Mouse (Mus musculus): ENCODE data around the gene Rack1.
"Not testable (repeated sequence)": the region's sequence is repeated elsewhere in the genome, so short reads cannot be mapped to it uniquely, and the experiment has no call there.

Gene Rack1

DNA sequence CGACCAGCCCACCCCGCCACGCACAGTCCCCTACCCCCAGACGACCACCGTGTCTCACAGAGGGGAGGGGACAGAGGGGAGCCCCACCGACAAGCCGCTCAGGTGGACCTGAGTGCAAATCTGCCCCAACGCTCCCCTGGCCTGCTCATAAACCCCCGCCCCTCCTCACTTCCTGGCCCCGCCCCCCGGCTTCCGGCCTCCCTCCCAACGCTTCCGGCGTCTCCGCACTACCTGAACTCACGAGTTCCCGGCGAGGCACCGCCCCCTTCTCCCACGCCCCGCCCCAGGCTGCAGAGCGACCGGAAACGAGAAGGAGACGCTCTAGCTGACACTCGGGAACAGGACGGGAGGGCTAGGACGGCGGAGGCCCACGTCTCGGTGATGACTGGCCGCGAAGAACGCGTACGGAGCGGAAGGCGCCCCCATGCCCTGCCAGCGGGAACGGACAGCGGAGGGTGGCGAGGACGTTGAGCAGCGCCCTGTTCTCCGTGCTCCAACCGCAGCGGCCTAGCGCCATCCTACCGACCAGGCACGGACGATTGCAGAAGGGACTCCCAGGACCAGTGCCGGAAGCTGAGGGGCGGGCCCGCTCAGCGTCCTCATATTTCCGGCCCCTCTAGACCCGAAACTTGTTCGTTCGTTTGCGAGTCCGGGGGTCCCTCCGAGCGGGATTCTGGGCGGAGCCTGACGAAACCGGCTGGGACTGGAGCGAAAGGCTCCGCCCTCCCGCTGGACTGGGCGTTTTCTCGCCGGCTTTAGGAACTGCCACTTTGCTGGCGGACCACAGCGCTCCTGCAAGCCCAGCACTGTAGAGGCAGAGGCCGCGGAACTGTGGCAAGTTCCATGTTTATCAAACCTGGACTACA lies 16.9 kb downstream of the Rack1 start, which contains the start of gene Trim41:
Trim41 (minus strand) TSS at position 554 of the 866 bp plus-strand sequence.
- CTCF ChIA-PET, result interaction anchor here (0.7 kb wide), 2 partner anchors 26 to 1507 kb away, joined by 3 to 11 read pairs; no protein-coding TSS in a partner anchor

DNA sequence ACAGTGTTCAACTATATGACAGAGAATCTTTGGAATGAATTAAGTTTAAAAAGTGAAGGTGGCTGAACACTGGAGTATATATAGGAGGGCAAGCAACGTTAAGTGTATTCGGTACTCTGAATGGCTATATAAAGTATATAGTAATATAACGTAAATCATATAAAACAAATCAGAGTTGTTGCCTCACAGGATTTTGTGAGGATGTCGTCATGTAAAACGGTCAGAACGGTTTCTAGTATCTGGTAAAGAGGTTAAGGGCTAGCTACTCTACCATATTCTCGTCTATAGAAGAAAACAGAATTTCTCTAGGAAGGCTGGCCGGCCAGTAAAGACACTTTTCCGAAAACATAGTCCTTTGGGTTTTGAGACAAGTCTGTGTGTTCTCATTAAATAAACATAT lies 17.7 kb downstream of the Rack1 start:
- CTCF ChIA-PET, result interaction anchor here (0.6 to 1.0 kb wide), 2 partner anchors 27 to 37 kb away, joined by 4 to 5 read pairs; no protein-coding TSS in a partner anchor

DNA sequence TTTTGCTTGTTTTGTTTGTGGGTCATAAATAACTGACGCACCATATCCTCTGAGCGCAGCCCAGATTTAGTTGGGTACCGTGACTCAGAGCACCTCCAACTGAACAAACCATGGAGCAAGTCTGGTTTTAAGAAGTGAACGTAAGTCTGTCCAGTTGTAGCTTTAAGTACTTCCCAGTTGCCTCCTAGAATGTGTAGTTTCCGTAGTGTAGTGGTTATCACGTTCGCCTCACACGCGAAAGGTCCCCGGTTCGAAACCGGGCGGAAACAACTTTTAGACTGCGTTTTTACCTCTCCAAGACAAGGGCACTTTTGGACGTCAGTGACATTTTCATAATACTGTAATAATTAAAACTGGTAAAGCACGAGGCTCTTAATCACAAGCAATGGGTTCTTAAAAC lies 18.2 kb downstream of the Rack1 start:
- CTCF ChIA-PET, result interaction anchor here (0.6 to 1.0 kb wide), 3 partner anchors 28 to 40 kb away, joined by 3 to 5 read pairs (median 4); no protein-coding TSS in a partner anchor

DNA sequence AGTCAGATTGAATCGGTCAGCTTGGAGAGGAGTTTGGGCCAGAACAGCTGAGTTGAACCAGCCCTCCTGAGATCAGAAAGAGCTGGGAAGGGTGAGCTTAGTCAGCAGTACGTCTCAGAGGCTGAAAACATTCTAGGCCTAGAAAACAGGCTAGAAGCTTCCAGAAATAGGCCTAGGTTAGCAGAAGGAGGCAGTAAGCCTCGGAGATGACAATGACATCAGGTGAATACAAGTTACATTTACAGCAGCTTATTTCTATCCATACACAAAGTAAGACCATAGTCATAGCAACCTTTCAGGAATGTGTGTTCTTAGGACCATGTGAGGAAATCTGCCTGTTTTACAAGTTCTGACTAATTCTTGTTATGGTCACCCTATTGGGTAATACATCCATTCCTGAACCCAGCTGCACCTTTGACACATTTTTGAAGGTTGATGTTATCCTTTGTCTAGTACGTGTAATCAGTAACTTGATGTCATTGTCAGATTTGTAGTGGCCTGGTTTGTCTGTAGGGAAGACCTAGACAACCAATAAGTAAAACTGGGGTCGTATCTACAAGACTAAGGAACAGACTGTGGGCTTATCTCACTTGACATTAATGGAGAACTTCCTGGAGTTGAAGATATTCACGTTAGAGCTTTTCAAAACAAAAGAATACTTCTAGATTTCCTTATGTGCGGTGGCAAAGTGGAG lies 19.6 kb downstream of the Rack1 start:
- CTCF ChIA-PET, result interaction anchor here (1.1 kb wide), 1 partner anchor 35 kb away, joined by 3 read pairs; no protein-coding TSS in a partner anchor

DNA sequence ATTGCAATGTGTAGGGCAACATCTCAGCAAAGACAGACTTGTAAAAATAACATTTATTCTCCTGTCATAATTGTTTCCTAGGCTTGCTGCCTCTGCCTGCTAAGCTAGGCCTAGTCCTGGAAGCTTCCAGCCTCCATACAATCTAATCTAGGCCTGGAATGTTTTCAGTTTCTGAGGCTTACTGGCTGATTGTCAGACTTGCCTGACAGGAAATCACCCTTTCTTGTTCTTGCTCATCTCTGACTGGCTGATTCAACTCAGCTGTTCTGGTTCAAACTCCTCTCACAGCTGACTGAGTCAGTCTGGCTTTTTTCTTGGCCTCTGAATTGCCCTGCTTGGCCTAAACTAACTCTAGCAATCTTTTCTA lies 20.2 kb downstream of the Rack1 start:
- CTCF ChIA-PET, result interaction anchor here (1.1 kb wide), 1 partner anchor 35 kb away, joined by 3 read pairs; no protein-coding TSS in a partner anchor

DNA sequence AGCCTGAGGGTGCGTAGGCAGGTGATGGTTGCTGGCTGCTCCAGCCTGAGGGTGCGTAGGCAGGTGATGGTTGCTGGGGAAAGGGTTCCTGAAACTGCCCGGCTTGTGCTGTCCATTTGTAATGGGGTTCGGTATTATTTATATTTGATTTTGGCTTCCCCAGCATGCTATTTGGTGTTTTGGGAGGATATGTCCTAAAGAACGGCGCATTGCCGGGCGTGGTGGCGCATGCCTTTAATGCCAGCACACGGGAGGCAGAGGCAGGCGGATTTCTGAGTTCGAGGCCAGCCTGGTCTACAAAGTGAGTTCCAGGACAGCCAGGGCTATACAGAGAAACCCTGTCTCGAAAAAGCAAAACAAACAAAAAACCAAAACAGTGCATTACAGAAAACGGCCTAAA lies 21.2 kb downstream of the Rack1 start:
- CTCF ChIA-PET, result not testable (repeated sequence)

DNA sequence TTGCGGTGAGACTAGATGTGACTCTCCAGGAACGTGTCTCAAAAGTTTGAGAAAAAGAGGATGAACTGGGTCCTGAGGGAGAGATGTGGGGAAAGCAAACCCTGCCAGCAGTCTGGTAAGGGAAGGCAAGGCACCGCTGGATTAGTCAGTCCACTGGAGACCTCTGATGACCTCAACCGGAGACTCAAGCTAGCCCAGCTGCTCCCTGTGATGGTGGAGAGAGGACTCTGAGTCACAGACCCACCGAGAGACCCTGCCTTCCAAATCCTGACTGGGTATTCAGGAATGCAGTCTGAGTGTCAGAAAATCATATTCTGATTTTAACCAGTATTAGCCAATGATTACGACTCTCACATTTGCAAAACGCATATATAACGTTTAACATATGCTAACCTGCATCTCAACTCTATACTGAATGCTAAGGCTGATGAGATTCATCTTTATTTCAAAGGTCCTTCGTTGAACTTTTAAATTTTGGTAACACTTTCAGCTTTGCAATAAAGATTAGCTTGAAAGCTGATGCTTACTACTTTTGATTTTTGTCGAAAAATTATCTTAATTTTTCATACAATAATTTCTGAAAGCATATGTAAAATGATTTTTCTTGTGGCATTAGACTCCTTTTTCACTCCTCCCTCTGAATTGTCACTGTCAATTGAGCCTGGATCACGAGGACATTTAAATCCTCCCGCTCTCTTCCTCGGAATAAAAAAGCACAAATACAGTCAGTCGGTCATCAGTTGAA lies 22.8 kb downstream of the Rack1 start:
- CTCF ChIA-PET, result interaction anchor here (0.7 kb wide), 1 partner anchor 34 kb away, joined by 3 read pairs; no protein-coding TSS in a partner anchor

DNA sequence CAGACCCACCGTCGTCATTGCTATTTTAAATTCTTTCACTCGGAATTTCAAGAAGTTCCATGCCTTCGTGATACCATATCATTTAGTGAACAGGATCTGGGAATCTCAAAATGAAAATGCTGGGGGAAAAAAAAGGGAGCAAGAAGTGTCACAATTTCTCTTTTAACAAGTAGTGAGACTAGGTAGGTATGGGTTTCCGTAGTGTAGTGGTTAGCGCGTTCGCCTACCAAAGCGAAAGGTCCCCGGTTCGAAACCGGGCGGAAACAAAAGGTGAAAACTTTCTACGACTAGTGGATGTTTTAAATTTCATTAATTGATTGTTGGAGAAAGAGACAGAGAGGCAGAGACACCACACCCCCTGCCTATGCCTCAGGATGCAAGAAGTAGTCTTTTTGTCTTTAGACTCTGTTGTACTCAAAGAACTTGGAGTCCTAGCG lies 23.4 kb downstream of the Rack1 start:
- CTCF ChIA-PET, result no interaction called here

DNA sequence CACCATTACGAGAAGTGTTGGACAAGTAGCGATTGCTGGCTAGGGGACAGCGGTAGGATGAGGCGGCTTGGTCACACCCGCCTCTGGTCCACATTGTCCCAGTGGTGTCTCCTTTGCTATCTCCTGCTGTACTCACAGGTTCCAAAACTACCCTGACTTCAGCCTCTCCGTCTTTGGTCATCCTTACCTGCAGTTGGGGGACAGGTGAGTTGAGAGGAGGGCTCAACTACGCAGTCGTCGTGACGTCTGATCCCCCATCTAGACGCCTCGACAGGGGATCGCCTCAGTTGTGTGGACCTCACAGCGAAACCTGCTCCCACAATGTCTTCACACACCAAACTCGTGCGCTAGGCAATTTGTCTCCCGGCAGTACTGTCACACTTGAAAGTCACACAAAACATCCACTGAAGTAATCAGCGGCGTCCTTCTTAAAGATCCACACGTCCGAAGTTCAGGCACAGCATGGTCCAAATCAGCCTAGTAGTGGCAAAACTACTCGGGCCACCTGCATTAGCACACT lies 24.2 kb downstream of the Rack1 start:
- CTCF ChIA-PET, result no interaction called here

DNA sequence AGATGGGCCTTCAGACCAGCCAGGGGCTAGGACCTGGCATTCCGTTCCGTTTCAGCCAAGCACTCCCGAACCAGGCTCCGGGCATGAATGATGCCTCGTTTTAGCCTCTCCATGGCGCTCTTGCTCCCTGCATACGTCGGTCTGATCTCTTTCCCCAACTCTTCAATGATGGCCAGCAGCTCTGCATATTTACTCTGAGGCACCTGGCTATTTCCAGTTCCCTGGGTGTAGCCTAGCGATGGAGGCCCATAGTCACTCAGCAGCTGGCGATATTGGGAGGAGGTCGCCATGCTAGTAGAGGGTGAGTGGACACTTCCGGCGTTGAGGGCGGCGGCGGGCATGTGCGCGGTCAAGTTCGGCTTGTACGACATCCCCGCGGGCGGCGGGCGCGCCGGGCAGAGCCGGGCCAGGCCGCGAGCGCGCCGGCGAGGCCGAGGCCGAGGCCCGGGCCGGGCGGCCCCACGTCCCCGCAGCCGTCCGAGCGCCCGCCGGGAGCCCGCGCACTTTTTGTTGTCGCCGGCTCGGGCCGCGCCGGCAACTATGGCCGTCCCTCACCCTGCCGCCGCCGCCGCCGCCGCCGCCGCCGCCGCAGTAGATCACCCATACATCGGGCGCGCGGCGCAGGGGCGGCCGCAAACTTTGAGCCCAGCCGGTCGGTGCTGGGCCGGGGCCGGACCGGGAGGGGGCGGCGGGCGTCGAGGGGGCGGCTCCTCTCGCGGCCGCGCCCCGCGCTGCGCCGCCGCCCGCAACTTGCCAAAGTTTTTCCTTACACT lies 26.0 kb downstream of the Rack1 start, which contains the start of the genes Trim7 and Gm12184:
Trim7 (plus strand) TSS at position 162 of the 773 bp plus-strand sequence.
Gm12184 (minus strand) TSS at position 677 of the 773 bp plus-strand sequence.
- CTCF ChIA-PET, result interaction anchor here (0.7 kb wide), 1 partner anchor 21 kb away, joined by 3 read pairs; no protein-coding TSS in a partner anchor

DNA sequence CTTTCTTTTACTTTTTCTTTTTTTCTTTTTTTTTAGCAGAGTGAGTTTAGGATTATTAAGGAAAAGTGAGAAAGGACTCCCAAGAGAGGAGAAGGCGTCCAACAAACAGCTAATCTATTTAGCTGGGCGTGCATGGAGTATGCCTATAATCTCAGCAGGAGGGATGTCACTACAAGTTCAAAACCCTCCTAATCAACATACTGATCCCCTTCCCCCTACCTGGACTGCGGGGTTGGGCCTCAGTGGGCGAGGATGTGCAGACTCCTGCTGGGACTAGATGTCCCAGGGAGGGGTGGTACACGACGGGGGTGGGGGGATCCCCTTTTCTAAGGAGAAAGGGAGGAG lies 26.6 kb downstream of the Rack1 start:
- CTCF ChIA-PET, result no interaction called here

DNA sequence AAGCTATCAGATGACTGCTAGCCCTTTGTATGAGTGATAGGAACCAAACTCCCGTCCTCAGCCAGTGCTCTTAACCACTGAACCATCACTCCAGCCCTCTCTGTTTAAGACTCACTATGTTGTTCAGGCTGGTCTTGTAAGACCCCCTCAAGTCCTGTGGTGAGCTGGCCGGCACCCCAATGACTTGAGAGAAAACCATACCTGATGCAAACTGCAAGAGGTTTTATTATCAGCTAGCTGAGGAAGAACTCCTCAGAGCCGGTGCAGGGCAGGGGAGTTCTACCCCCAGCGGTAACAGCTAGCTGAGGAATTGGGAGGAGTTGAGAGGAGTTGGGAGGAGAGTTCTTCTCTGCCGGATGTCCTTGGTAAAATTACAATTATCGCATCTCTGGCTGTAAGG lies 27.8 kb downstream of the Rack1 start:
- CTCF ChIA-PET, result interaction anchor here (0.6 to 1.2 kb wide), 3 partner anchors 9 to 36 kb away, joined by 3 to 4 read pairs (median 3); no protein-coding TSS in a partner anchor

DNA sequence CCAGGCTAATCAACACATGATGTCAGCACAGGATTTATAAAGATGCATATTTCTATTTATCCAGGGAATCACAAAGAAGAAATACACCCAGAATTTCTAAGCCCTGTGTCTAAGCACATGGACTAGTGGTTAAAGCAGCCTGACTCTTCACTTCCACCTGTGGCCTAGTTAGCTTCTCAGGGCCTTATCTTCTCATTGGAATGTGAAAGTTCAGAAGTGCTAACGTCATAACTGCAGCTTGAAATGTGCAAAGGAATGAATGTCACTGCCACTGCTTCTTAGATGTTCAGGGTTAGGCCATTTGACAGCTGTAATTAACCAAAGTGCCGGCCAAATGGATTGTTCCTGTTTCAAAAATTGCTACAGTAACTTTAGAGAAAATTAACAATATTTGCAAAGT lies 30.1 kb downstream of the Rack1 start:
- CTCF ChIA-PET, result no interaction called here

DNA sequence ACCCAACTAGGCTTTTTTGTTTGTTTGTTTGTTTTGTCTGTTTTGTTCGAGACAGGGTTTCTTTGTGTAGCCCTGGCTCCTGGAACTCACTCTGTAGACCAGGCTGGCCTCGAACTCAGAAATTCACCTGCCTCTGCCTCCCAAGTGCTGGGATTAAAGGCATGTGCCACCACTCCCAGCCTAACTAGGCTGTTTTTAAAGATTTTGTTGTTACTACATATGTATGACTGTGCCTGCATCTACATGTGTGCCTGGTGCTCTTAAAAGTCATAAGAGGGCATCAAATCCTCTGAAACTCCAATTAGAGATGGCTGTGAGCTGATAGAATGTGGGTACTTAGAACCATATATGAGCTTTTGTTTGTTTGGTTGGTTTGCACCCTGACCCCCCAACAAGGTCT lies 31.1 kb downstream of the Rack1 start:
- CTCF ChIA-PET, result no interaction called here

DNA sequence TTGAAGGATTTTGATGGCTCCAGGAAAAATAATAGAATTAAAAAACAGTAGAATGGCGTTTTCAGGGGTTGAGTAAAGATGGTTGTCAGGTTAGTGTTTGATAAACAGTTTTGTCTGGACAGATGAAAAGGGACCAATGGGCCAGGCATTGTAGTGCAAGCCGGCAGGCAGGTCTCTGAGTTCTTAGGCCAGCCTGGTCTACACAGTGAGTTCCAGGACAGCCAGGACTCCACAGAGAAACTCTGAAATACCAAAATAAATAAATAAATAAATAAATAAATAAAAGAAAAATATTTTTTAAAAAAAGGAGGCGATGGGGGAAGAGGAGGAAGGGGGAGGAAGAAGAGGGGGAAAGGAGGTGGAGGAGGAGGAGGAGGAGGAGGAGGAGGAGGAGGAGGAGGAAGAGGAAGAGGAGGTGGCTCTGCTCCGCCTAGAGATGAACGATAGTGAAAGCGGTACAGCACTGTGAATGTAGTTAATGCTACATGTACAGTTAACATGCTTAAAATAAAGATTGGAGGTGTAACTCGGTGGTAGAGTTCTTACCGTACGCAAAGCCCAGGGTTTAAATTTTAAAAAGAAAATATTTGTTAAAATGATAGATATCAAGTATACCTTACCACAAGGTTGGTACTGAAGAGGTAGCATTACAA lies 33.1 kb downstream of the Rack1 start:
- CTCF ChIA-PET, result no interaction called here

DNA sequence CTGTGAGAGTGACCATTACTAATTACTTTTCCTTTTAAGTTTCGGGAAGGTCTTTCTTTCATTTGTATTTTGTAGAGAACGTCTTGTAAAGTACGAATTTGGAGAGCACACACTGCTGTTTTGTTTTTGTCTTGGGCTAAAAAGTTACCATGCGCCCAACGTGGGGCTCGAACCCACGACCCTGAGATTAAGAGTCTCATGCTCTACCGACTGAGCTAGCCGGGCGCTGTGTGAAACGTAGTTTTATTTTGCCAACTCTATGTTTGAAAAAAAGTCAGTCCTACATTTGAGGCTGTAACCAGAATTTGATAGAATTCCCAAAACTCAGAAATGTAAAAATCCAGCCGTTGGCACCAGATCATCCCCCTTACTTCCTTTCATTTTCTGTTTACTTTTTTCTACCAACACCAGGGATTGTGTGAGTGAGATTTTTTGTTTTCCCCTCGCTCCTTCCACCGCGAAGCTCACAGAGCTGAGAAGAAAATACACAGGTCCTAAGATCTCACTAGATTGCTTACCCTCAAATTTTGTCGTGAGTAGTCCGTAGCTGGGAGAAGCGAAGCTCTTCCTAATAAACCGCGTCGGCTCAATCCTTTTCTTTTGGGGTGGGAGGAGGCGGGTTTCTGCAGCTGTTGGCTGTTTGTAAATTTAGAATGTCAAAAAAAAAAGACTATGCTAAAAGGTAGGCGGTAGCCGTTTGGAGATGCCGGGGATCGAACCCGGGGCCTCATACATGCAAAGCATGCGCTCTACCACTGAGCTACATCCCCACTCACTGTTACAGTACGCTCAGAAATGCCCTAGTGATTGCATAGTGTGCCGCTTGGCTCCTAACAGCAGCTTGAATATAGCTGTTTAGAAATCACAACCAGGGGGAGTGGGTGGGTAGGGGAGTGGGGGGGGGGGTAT lies 33.9 kb downstream of the Rack1 start:
- CTCF ChIA-PET, result no interaction called here

DNA sequence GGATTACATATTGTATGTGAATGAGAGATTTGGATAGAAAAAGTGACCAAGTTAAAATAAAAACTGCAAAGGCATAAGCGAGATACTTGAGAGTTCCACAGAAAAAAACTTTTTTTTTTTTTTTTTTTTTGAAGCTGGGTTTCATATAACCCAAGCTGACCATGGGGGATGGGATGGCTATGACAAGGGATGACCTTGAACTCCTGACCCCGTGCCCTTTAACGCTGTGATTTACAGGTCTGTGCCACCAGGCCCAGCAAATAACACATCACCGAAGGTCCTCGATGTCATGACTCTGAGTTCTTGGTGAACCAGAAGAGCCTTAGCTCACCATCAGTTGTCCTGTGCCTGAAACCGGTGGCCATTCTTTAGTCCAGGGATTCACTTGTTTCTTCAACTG lies 35.8 kb downstream of the Rack1 start:
- CTCF ChIA-PET, result interaction anchor here (0.6 to 2.4 kb wide), 3 partner anchors 19 to 226 kb away, joined by 3 to 11 read pairs (median 7); no protein-coding TSS in a partner anchor

DNA sequence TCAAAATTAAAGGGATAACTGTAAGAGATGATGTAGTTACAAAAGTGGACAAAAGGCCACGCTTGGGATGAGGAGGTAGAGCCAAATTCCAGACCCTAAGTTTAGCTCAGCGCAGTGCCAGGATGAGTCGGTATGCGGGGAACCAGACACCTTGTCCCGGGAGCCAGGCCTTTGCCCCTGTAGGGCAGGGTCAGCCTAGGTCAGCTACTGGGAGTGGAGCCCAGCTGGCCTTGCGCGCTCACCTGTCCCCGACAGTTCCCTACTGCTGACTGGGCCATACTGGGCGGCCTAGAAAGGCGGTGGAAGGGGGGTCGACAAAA lies 36.8 kb downstream of the Rack1 start:
- CTCF ChIA-PET, result interaction anchor here (0.9 to 2.4 kb wide), 2 partner anchors 9 to 18 kb away, joined by 3 to 11 read pairs; no protein-coding TSS in a partner anchor

Measured in spleen, embryonic (tissue).